Mouse (Mus musculus) thymus, adult 18-20 months (tissue): ENCODE measurements around the gene Bphl.

Source experiments
- DNase-seq, 2 experiments: peaks; one replicate each; pipeline ENCODE4 v3.0.0; 2022; ENCODE audit warnings: mixed read lengths in 2 of 2

Gene Bphl

DNA sequence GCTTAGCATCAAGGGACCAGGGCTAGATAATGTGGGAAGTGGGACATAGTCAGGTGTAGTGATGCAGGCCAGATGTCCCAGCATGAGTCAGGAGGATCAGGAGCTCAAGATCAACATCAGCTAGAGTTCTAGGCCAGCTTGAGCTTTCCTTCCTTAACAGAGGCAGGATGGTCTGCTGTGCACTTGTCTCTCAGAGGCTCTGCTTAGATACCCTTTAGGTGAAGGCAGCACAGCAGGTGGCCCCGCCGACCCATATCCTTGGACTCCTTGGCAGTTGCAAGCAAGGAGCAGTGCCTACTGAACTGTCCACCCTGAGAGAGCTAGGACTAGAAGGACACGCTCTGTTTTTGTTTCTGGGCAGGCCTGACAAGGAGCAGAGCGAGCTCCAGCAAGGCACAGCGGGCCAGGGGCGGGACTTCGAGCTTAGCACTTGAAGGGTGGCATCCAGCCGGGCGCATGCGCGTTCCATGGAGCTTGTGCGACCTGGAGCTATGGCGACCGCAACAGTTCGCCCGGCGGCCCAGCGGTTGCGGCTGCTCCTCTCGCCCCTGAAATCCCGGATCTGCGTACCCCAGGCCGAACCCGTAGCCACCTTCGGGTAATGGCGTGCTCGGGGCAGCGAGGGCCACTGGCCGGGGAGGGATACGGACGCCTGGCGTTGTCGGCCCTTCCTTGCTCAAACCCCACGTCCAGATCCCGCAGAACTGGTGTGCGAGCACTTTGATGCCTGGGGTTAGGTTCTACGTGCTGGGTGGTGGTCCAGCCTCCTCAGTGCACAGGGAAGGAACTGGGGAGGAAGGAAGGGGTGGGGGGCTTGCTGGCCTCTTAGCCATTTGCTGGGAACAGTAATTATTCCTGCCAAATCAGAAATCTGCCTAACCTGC, at the start of gene Bphl:
TSS of gene Bphl (plus strand) at position 426 of the 884 bp plus-strand sequence.
- DNase-seq: peak; percentile 85 to 88

DNA sequence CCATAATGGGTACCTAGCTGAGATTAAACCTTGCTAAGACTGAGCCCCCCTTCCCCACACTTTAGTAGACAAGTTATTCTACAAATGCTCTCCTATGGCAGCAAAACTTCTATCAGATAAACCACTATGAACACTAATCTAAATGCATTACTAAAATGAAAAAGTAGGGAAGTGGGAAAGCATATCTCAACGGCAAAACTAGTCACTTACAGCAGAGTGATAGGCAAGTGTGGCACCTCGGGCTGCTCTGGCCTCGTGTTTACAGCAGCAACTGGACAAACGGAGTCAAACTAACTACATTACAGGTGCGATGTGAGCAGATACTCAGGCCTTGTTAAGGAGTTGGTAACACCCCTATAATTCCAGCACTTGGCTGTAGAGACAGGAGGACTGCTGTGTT, 47.8 kb upstream of the Bphl start:
- no peak for DNase-seq

DNA sequence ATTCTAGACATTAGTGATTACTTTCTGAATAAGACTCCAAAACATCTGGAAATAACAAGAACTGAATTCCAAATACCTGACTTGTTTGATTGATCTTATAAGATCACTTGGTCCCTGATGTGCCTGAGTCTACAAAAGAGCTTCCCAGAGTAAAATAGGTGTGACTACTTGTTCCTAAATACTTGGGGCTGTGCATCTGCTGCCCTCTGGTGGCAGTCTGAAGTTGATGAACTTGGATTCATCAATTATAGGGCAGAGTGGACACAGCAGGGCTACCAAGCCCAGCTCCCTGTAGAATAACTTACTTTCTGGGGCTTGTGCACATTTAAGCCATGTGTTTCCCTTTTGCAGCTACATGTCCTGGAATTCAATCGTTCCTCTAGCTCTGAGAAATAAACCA, 42.2 kb upstream of the Bphl start:
- DNase-seq: peak; percentile 14 to 20

DNA sequence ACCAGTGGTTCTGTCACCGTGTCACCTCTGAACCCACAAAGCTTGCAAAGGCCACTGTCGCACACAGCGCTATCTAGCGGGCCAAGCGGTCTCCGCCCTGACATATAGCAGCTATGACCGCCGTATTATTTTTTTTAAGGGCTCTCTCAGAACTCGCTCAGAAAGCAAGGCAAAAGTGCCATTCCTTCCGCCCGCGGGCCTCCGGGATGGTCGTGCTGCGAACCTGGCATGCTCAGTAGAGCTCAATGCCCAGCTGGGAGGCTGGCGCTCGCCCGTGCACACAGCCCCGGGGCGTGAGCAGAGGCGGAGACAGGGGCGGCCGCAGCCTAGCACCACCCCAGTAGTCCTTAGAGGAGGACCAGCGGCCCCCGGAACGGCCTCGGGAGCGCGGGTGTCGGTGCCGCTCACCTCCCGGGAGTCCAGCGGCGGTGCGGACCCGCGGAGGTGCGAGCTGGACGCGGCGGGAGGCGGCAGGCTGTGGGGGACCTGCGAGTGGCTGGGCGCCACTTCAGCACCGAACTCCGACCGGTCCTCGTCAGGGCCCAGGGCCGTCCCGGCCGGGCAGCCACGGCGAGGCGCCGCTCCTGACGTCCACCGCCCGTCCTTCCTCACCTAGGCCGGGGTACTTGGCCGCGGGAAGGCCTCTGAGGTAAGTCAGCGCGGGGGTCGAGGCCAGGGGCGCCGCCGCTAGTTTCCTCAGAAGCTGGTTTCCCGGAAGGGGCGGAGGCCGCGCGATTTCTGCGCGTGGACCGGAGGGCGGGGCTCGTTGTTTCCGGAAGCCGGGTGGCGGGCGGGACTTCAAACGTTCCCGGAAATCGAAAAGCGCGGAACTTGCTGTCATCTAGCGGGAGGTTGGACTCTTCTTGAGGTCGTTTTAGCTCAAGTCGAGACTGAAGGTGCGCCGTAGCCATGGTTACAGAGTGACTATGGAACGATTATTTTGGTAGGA, 35.1 kb upstream of the Bphl start, which contains the start of the genes Ripk1 and Serpinb6a:
TSS of gene Ripk1 (plus strand) at position 306 of the 949 bp plus-strand sequence.
TSS of gene Serpinb6a (minus strand) at position 737 of the 949 bp plus-strand sequence.
- peak; percentile 88 to 90 for DNase-seq

DNA sequence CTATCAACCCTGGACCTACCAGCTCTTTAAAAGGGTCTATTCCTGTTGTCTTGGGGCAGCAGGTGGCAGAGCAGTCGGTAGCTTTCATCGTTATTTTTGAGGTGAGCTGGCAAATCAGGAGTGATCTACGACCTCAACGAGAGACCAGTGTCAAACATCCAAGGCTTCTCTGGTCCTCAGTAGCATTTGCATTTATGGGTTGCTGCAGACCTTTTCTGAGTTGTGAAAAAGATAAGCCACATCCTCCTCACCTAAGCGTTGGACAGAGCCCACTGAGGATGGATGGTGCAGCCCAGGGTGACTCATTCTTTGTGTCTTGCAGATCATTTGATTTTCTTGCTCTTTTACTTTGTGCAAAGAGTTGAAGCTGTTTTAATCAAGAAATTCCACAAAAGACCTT, 34.3 kb upstream of the Bphl start:
- DNase-seq: no peak

DNA sequence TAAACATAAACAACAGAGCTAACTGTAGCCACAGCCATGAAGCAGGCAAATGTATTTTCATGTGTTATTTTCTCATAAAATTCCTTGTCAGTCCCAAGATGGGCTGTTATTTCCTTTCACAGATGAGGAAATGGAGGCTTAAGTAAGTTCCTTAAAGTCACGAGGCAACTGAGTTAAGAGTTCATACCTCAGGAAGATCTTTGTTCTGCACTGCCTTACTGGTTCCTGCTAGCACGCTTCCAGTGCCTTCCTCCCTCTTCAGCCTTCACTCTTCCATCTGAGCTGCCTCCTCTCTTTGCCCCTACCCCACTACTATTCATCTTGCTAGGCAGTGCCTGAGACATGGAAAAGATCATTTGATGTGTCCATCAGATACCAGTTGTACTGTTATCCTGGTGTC, 30.2 kb upstream of the Bphl start:
- no peak for DNase-seq

DNA sequence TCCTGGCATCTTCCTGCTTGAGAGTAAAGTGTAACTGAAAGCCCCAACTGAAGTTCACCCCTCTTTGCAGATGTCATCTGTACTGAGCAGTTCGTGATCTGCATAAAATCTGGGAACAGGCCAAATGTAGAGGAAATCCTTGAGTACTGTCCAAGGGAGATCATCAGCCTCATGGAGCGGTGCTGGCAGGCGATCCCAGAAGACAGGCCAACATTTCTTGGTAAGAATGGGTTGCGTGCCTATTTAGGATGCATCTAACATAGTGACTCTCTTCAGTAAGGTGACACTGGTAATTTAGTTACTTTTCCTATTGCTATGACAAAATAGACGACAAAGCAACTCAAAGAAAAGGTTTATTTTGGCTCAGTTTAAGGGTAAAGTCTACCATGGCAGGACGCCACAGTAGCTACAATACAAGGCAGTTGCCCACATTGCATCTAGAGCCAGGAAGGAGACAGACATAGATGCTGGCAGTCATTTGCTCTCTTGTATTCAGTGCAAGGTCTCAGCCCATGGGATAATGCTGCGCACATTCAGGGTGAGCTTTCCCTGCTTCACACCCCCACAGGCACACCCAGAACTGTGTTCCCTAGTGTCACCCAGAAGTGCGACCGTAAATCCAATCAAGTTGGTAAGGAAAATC, 20.3 kb upstream of the Bphl start:
- DNase-seq: no peak

DNA sequence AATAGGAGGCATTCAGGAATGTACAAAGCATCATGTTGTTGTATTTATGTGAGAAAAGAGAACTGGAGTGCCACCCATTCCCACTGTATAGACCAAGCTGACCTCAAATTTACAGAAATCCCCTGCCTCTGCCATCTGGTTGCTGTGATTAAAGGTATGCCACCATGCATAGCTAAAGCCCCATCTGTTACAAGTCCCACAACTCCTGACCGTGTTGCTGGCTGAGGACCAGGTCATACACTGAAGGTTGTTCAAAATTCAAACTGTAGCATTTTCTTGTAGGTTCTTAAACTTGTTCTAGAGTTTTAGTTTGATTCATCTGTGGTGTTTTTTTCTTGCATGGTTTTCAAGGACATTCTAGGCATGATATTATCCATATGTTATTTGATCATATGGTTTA, 18.9 kb upstream of the Bphl start:
- no peak for DNase-seq

DNA sequence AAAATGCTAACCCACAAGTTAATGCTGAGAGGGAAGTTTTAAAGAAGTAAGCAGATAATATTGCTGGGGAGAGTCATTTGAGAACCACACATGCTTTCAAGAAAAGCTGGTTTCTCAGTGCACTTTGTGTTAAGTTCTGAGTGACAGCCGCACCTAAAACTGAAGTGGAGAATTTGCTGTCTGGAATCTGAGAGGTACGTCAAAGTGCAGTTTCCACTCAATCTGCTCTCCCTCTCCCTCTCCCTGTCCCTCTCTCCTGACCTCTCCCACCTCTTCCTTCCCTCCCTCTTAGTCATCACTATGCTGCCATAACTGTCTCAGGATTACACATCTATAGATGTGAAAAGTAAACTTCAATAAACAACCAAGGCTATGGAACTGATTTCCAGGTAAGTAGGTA, 15.4 kb upstream of the Bphl start:
- DNase-seq: no peak

DNA sequence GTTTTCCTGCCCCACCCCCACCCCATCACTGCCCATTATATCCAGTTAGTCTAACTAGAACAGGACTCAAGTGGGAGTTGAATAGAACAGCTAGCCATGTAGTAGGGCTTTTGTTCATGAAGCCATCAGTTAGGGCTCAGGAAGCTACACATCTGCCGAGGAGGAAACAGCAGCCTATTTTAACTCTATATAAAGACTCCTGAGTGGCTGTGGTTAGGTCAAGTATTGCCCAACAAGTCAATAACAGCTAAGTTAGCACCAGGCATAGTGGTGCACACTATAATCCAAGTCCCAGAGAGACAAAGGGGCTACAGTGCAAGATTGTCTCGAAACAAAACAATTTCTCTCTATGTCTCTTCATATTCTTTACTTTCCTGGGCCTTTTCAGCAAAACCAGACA, 5.4 kb upstream of the Bphl start:
- DNase-seq: no peak

DNA sequence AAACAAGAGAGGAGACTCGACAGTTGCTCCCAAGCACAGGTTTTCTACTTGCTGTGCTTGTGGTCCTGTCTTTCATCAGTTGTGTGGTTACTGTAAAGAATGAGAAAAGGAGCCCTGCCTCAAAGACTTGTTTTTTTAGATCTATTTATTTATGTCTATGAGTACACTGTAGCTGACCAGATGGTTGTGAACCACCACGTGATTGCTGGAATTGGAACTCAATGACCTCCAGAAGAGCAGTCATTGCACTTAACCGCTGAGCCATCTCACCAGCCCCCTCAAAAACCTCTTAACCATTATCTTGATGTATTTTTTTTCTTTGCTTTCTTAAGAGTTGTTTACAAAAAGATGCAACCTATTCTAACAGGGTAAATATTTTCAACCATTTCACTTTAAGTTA, 2.0 kb upstream of the Bphl start:
- DNase-seq: no peak

DNA sequence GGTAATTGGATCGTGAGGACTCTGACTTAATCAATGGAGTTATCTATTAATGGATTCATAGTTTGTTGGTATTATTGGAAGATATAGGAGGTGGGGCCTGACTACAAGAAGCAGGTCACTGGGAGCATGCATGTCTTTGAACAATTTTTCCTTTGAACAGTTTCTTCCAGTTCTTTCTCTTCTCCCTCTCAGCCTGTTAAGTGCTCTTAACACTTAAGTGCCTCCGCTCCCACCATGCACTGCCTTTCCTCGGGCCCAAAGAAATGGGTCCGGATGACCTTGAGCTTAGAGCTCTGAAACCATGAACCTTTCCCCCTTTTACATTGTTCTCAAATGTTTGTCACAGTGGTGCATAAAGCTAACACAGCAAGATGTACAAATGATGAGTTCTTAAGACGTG, 671 bp upstream of the Bphl start:
- no peak for DNase-seq

DNA sequence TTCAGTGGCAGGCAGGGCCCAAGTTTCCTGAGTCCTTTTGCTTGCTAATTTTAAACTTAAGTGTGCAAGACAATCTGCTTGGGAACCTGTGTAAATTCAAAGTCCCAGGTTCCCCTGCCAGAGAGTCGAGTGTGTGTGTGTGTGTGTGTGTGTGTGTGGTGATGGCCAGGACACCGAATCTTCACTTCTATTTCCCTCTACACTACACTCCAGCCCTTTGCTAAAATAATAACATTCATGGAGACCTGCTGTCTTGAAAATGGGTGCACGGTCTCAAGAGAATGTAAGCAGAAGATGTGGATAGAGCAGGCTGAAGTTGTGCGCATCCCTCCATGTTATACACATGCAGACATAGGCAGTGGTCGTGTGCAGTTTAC, 647 bp downstream of the Bphl start:
- no peak for DNase-seq

DNA sequence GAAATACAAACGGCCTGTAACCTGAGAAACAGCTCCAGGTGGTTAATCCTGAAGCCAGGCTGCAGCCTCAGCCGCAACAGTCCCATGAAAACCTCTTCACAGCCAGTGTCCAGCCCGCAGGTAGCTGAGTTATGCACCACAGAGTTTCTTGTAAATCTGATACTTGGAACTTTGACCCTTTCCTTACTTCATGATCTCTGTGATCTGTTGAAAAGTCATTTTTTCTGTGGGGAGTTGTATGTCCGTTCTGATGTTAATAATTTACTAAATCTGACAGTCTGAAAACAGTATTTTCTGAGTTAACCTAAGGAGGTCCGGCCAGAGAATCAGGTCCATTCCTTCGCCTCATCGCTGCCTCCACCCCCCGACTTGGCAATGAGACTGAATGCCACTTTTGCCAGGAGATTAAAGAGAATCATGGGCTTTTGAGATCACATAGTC, 1.5 kb downstream of the Bphl start:
- DNase-seq: no peak

DNA sequence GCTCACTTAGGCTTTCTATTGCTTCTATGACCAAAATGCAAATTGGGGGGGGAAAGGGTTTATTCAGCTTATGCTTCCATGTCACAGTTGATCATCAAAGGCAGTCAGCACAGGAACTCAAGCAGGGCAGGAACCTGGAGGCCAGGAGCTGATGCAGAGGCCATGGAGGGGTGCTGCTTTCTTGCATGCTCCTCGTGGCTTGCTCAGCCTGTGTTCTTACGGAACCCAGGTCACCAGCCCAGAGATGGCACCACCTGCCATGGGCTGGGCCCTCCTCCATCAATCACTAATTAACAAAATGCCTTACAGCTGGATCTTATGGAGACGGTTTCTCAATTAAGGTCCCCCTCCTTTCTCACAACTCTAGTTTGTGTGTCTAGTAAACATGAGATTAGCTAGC, 2.7 kb downstream of the Bphl start:
- DNase-seq: no peak

DNA sequence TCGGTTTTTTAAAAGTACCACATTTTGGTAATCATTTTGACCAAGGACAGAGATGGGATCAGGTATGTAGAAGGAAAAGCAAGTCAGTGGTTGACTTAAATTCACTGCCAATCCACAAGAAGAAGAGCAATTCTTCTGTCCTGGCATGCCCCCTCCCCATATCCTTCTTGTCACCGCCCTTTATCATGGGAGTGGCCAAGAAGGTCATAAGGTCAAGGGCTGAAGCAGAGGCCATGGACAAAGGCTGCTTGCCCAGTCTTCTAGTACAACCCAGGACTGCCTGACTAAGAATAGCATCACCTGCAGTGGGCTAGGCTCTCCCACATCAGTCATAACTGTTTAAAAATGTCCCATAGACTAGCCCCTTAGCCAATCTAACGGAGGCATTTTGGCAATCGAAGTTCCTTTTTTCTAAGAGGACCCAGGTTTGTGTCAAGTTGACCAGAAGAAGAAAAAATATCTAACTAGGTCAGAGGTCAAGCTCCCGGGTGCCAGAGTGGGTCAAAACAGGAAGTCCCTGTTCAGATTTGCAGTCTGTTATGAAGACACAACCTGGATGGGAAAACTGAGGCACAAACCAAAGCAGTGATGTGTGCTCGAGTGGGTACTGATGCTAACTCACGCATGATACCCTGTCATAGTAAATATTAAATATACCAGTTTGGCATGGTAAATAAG, 6.5 kb downstream of the Bphl start:
- DNase-seq: no peak

DNA sequence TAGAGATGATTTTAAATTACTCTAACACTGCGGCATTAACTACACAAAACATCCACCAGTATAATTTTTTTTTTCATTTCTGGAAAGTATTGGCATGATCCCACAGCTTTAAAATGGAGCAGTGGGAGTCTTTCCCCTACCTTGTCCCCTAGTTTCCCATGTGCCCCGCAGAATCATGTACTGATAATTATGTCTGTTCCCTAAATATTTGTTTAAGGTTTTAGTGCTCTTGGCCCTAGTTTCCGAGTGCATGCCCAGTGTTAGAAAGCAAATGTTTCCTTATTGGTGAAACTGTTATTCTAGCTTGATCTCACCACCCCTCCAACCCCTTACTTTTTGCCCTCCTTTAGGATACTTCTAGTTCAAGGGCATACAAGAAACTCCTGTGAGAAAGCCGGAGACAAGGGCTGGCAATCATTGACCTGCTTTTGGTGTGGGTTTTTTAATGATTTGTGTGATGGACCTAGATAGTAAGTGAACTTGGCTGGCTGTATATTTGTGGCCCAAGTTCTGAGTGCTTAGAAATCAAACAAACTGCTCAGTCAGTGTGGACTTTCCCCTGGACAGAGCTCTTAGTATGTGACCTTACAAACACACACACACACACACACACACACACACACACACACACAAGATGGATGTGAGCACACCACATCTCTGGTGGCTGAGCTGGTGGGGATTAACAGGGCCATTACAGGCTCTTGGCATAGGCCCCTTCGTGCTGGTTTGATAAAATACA, 8.3 kb downstream of the Bphl start:
- DNase-seq: no peak

DNA sequence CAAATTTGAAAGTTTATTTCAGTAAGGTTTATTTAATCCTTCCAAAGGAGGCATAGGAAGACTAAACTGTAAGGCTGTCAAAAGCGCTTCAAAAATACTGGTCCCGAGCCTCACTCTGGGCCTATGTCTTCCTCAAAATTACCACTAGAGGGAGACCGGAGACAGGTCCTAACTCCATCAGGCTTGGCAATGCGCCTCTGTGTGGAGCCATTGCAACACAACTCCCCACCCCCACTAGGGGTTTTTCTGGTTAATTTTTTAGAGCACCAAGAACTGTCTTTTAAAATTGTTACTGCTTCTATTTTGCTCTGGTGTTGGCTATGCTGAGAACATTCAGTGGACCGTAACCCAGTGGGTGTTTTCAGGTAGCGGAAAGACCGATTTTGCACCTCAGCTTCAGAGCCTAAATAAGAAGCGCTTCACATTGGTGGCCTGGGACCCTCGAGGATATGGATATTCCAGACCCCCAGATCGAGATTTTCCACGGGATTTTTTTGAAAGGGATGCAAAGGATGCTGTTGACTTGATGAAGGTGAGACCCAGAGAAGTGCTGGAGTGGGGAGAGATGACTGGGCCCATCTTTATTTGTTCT, 9.1 kb downstream of the Bphl start:
- peak; percentile 55 to 61 for DNase-seq

DNA sequence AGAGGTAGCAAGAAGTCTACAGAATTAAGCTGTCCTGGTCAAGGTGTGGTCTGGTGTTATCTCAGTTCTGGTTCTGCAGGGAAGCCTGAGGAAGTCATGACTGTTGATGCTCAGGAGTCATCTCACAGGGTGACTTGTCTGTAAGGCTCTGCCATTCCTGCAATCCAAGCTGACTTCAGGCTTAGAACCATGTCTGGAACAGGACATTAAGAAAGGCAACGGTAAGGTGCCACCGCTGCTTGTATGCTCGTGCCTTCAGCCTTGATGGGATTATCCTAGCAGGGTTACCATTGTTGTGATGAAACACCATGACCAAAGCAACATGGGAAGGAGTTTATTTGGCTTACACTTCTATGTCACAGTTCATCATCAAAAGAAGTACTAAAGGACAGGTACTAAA, 10.1 kb downstream of the Bphl start:
- no peak for DNase-seq

DNA sequence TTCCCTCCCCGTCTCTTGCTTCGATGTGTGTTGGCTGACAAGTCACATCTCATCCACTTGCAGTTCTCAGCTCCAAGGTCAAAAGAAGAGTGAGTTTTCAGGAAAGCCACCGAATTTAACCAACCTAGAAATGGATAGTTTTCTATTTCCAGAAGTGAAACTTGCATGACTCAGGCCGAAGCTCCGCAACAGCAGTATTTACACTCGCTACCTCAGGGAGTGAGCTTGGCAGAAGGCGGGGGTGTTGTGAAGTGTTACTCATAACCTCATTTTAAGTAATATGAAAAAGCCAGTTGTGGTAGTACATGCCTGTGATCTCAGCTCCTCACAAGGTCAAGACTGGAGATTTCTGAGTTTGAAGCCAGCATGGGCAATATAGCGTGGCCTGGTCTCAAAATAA, 13.1 kb downstream of the Bphl start:
- DNase-seq: no peak

DNA sequence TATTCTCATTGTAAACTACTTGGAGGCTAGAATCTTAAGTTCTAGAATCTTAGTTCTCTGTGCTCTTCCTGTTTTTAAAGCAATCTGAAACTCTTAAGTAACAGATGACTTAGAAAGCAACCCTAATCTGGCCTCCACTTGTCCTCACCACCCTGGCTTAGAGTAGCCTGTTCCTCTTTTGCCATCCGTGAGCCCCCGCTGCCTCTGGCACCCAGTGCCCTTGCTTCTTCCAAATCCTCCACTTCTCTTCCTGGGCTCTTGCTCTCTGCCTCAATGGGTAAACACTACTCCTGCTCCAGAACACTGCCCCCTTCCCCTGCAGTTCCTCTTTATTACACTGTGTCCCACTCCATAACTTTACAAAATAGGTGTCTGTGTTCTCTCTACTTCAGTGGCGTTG, 14.3 kb downstream of the Bphl start:
- no peak for DNase-seq
